Mouse (Mus musculus) skeletal muscle tissue, adult 2 months (tissue): ENCODE data around the gene Tfap2e.
A peak's percentile ranks its signal among the peaks of the same experiment; 100 is the strongest.

Source experiments
- DNase-seq: peaks from one replicate; pipeline ENCODE4 v3.0.0-alpha.2; 2012; ENCODE audit warnings: low read depth, low spot score

The Tfap2e gene

DNA sequence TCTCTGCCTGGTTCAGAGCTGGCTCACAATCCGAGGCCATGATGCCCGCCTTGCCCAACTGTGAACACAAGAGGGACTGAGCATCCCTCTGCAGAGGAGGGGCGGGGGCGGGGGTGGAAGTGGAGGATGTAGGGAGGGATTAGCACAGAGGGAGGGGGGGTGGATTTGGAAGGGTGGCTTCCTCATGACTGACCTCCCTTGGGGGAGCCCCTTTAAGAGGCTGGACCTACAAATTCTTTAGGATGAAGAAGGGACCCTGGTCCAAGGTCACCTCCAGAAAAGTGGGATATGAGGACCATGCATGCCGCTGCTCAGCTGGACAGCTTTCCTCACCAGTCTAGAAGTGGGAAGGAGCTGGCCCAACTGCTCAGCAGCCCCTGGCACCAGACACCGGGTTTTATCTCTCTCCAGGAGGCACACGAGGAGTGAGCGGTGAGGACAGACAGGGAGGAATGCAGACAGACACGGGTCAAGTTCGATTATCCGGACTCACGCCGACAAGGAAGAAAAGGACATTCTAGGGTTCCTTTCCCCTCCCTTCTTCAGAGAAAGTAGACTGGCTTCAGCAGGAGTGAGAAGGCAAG is 16.1 kb upstream of the Tfap2e start:
- no peak for DNase-seq

DNA sequence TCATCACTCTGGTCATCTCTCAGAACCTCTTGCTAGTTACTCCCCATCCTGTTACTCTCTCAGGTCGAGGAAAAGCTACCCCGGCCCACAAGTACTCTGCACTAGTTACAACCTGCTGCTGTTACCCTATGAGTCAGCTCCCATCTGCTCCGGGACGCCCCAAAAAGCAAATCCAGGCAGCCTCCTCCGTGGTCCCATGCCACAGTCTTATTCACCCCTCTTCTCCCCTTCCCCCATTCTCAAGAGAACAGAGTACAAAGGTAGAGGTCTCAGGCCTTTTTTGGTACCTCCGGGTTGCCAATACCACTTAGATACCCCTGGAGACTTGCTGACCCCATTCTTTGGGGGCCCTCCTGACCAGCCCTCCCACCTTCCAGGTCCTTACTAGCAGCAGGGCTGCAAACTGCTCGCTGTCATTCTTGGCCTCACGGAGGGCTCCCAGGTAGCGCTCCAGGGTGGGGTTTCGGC is 15.6 kb upstream of the Tfap2e start:
- DNase-seq, result no peak

DNA sequence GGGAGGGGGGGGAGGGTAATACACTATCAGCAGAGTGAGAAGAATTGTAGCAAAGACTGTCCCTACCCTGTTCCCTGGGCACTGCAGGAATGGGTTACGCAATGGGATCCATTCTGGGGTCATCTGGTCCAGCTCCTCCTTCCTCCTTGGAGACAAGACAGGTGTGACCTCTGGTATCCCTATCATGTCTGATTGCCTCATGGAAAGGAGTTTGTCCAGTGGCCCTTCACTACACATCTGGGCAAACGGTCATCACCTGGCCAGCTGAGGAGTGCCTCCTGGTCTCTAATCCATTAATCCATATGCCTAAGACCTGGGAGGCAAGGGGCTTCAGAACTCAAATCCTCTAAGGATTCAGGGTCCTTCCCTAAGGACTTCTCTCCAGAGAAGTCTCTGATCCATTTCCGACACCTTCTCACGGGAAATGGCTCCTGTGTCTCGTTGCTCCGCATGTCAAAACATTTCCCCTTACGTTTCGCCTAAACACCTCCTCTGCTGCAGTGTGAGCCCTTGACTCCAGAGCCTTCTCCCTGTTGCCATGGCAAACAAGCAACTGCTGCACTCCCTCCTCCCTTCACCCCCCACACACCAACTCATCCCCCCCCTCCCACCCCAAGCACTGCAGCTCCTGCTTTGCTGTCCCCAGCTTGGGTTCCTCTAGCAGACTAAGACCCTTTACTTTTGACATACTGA is 15.0 kb upstream of the Tfap2e start:
- DNase-seq, result no peak

DNA sequence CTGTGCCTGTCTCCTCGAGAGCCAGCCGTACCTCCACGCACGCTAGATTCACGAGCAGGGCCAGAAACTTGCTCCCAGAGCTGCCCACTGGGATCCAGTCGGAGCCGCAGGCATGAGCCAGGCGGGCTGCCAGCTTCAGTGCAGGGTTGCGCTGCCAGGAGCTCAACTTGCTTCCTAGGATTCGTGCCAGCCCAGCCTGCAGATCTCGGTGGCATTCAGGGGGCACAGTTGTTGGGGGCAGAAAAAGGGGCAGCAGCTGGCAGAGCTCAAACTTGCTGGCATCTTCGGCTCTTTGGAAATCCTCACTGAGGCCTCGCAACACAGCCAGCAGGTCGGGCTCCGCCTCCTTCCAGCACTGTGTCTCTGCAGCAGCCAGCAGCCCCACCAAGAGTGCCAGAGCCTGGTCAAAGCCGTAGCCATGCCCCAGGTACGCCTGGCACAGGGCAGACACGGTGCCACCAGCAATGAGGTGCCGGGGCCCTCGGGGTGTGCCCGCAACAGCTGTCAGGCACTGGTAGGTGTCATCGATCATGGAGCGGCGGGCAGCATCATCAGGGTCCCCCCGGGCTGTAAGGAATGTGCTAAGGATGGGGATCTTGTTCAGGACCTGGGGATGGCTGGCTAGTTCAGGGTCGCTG is 14.1 kb upstream of the Tfap2e start:
- DNase-seq, result peak; percentile 52

DNA sequence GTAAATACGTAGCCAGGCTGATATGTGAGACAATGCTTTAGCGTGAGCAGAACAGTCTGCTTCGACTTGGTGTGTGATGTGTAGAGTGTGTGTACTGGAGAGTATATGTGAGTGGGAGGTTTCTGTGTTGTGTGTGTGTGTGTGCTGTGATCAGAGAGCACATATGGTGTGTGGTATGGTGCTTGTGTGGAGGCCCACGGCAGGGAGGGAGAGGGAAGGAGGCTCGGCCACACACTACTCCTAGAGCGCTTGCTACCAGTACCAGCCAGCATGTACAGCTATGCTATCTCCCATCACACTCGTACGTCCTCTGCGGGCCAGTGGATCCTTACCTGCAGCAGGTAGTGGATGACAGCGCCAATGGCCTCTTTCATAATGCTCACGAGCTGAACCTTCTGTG is 13.5 kb upstream of the Tfap2e start:
- no peak for DNase-seq

DNA sequence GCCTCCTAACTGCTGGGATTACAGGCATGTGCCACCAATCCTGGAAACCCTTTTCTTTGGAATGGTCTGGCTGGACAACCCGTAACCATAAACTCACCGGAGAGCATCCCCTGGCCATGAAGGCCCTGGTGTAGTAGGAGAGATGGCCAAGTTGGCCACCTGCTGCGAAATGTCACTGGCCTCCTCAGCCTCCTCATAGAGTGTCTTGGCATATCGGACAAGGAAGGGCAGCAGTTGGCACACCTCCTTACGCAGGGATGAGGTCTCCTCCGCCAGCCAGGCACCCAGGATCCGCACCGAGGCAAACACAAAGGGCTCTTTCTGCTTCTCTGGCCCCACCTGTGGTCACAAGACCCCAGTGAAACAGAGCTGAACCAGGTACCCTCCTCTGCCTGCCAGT is 12.3 kb upstream of the Tfap2e start:
- no peak for DNase-seq

DNA sequence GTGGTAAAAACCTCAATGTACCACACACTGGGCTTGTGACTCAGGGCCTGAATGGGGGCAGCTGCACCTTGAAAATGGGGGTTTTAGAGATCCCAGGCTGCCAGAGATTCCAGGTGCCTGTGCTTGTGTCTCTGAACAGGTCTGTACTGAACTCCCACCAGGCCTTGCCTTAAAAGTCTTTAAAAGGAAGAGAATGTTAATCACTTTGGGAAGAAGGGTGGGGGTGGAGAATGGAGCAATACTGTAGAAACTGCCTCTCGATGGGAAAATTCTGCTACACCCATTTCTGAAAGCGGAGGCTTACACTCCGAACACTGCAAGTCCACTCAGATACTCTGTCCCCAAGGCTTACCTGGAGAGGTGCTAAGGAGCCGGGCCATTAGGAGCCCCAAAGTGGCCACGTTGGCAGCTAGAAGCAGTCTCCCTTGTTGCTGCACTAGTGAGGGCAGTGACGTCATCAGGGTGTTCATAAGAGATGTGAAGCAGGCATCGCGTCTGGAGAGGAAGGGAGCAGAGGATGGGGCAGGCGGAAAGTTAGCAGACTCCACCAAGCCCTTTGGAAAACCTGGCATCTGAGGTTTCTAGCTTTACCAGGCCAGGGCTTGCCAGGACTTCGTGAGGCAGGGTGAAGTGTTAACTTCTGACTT is 10.3 kb upstream of the Tfap2e start:
- DNase-seq, result no peak

DNA sequence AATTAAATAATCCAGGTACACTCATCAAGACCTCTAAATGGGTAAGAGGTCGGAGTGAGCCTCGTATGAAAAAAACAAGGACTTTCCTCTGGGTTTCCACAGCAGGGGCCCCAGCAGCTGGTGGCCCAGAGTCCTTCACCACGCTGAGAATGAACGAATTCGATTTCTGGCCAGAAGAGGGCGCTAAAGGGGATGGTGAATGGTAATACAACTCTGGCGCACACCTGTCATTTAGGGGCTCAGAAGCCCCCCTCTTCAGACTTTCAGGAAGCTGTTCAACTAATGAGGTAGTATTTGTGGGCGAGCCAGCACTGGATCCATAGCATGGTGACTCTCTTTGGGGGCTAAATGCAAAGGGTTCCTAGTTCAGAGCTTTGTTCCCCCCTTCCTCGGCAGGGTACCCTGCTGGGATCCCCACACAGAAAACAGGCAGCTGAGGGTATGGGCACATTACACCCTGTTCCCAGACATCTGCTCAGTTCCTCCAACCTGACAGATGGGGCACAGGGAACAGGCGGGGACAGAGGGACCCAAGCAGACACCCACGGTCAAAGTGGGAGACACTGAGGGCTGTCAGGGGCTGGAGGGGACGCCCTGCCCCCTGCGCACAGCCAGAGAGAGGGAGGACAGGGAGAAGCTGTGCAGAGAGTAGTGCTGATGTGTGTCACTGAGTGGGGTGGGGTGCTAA is 9.6 kb upstream of the Tfap2e start:
- DNase-seq, result no peak

GRCm38 (mm10) chr4:126744831-126745230 is 8.8 kb upstream of the Tfap2e start:
- no peak for DNase-seq

DNA sequence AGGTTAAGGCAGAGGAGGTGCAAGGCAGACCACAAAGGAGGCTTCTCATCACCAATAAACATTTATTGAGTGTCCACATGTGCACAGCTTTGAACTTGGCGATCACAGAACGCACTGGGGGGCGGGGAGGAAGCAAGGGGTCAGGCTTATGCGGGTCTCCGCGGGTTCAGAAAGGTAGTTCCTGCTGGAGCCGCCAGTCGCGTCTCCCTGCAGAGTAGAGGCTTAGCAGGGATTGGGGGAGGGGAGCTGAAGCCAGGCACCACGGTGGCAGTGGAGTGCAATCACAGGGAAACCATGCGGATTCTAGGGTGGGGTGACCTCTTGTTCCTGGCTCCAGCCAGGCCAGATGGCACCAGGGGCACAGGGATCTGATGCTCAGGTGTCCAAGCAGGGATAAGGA is 7.7 kb upstream of the Tfap2e start:
- DNase-seq, result no peak

GRCm38 (mm10) chr4:126742976-126743375 is 6.9 kb upstream of the Tfap2e start:
- DNase-seq, result no peak

GRCm38 (mm10) chr4:126741448-126741847 is 5.4 kb upstream of the Tfap2e start:
- DNase-seq, result peak; percentile 54

DNA sequence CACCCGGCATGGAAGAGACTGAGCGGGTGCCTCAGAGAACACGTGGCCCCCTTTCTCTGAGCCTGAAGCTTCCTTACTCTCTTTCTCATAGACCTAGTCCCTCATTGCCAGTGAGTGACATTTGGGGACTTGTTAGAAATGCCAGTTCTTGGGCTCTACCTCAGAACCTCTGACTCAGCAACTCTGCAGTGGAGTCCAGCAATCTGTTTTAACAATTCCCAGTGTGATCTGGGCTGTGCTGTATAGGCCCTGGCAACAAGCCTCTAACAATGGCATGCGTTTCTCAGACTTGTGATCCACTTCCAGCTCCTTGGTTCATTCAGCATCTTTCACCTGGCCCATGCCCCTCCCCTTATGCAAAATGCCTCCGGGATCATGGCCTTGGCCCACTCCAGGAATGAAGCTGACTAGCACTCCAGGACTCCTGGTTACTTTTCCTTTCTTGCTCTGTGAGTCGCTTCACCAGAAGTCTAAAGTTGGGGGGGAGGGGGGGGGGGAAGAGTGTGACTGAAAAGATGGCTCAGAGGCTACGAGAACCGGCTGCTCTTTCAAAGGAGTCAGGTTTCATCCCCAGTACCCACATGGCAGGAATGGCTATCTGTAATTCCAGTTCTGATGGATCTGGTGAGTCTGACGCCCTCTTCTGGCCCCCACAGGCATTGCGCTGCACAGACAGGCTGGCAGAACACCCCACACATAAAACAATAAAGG is 4.1 kb upstream of the Tfap2e start:
- no peak for DNase-seq

DNA sequence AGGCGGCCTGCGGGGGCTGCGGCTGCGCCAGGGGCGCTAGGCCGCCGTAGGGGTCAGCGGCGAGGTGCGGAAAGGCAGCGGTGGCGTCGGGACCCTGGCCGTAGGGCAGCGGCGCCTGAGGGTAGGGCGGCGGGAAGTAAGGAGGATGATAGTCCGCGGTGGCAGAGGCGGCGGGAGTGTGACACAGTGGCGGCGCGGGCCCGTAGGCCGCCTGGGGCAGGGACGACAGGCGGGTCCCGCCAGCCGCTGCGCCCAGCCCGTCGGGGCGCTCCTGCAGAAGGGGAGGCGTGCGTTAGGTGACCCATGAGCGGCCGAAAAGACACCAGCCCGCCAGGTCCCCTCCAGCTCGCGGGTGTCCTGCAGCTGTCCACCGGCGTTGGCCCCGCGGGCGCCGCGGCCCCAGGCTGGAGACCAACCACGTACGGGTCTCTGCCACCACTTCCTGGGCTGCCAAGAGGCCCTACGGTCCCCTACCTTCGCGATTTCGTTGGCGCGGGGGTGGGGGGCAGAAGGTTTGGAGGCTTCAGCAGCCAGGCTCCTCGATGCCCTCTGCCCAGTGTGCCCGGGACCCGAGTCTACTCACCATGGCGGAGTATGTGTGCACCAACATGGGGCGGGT is 549 bp downstream of the Tfap2e start:
- DNase-seq, result no peak

- DNase-seq, result no peak
These were observed 1.2 kb downstream of the Tfap2e start for GRCm38 (mm10) chr4:126734700-126735381.

DNA sequence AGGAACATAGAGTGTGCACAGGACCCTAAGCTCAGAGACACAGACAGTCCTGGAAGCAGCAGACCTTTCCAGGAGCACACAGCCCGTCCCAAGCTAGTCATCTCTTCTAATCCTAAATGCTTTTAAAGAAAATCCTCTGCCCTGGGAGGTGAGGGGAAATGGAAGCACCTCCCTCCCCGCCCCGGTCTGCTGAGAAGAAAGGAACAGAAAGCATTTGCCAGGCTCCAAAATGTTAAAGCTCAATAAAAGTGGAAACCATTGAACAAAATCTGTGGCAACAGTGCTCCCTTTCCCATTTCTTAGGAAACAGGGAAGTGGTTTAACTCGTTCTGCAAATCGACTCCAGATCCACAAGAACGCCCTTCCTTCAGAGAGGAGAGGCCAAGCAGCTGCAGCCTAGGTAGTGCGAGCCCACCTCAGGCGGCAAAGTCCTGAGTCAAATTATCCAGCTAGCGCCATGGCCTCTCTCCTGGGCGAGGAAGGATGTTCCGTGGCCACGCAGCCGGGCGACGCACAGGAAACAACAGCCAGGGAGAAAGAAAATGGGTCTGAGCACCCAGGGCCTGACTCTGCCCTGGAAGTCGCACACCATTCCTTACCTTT is 1.9 kb downstream of the Tfap2e start:
- no peak for DNase-seq

GRCm38 (mm10) chr4:126732531-126733380 is 3.3 kb downstream of the Tfap2e start:
- DNase-seq, result no peak

- no peak for DNase-seq
These were observed 3.9 kb downstream of the Tfap2e start for GRCm38 (mm10) chr4:126732111-126732510.

DNA sequence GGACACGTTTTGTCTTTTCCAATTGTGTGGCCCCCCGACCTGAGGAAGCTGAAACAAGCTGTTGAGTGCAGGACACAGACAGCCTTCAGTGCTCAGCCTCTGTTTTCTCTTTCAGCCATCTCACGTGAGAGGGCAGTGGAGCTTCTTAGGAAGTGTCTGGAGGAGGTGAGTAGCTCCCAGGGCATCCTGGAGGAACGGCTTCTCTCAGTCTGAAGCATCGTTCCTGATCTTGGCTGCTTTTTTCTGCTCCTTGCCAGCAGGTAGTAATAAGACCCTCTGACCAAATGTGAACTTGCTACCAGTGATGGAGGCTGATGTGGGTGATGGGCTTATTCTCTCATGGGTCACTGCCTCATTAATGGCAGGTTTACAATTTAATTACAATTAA is 28.6 kb downstream of the Tfap2e start:
- DNase-seq, result no peak
